Mouse (Mus musculus) small intestine, adult 2 months (tissue): ENCODE results near the gene Uvrag. TPM values are rescaled to one million over a fixed set of nuclear protein-coding genes. Genes with fewer than 3 reads are reported as not detected.

ENCODE experiments used
- H3K27ac ChIP-seq: fragments of 200-500 bp; 2 replicates; pipeline ENCODE4 v1.5.1; 2012; ENCODE audit warnings: low read depth, low read length, control low read depth, inconsistent platforms; ENCODE audit not compliant: insufficient read depth
- H3K27me3 ChIP-seq: fragments of 200-500 bp; 2 replicates; pipeline ENCODE4 v1.6.1; 2012; ENCODE audit warnings: mild to moderate bottlenecking, moderate library complexity, low read length, inconsistent platforms; ENCODE audit not compliant: control insufficient read depth, insufficient read depth
- H3K36me3 ChIP-seq: fragments of 200-500 bp; 2 replicates; pipeline ENCODE4 v1.6.1; 2012; ENCODE audit warnings: mild to moderate bottlenecking, low read length, control low read depth, inconsistent platforms; ENCODE audit not compliant: control insufficient read depth, insufficient read depth
- H3K4me1 ChIP-seq: fragments of 200-500 bp; 2 replicates; pipeline ENCODE4 v1.6.1; 2012; ENCODE audit warnings: low read length, inconsistent platforms, mixed read lengths; ENCODE audit not compliant: control insufficient read depth, insufficient read depth, insufficient read length
- H3K4me3 ChIP-seq: fragments of 200-500 bp; 2 replicates; pipeline ENCODE4 v1.5.1; 2012; ENCODE audit warnings: low read depth, mild to moderate bottlenecking, control low read depth, inconsistent platforms, low read length, moderate library complexity
- CTCF ChIP-seq: fragments of 200-500 bp; IDR thresholded peaks from 2 replicates; pipeline ENCODE4 v1.5.1; 2012; ENCODE audit warnings: low read depth, mild to moderate bottlenecking, control low read depth, inconsistent platforms, low read length, moderate library complexity, mixed read lengths; ENCODE audit not compliant: insufficient replicate concordance, insufficient read length; ENCODE audit errors: extremely low read depth
- POLR2A ChIP-seq: fragments of 200-500 bp; IDR thresholded peaks from 2 replicates; pipeline ENCODE4 v1.6.1; 2012; ENCODE audit warnings: low read depth, mild to moderate bottlenecking, control low read depth, inconsistent platforms, low read length, moderate library complexity
- WGBS: fragments of 180-500 bp; shearing (Covaris S2); methylation state at CpG from one replicate; pipeline ENCODE4 v1.1.7; 2018; 5-methylcytosine and 5-hydroxymethylcytosine counted together
- polyA plus RNA-seq: library from polyadenylated mRNA; depleted of rRNA; stranded (reverse); fragments of >200 nt; gene quantifications from 2 replicates; pipeline ENCODE4 v1.2.3, GENCODE M21; 2012

Uvrag gene
- polyA plus RNA-seq, 1 experiment, result 28.2 TPM

DNA sequence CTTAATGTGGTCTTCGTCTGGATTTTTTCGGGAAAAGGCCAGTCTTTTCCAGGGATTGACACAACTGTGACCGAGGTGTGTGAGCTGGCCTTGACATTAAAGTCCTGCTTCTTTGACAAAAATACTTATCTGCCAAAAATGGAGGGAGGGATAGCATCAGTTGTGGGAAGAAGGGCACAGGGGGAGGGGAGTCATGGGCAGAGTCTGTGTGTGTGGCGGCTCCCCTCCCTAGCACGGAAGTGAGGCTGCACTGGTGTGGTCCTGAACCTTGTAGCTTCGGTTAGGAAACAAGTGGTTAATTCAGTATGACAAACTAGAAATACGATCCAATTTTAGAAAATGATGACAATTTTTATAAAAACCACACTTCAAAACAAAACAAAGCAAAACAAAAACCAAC is 202.3 kb downstream of the Uvrag start:
- H3K4me1 ChIP-seq, result peaks cover 2% of the 10 kb centered on the region; the same call in 1 of the 2 replicates
- no peak overlapping the region for H3K27ac ChIP-seq
- H3K27me3 ChIP-seq, result no peaks in the 10 kb centered on the region
- no peaks in the 10 kb centered on the region; the same call in 1 of the 2 replicates for H3K36me3 ChIP-seq
- WGBS, result 92% methylated on average over 7 of the region's 7 CpGs
- no peak overlapping the region for H3K4me3 ChIP-seq
- no peak for TF ChIP-seq POLR2A
- TF ChIP-seq CTCF, result no peak

- TF ChIP-seq POLR2A (no peak), CTCF (no peak)
- Histone ChIP-seq H3K36me3 (no peaks in the 10 kb centered on the region; the same call in 1 of the 2 replicates), H3K27me3 (no peaks in the 10 kb centered on the region), H3K4me1 (no peaks in the 10 kb centered on the region), H3K27ac (no peak overlapping the region), H3K4me3 (no peak overlapping the region)
- 66% methylated on average over 20 of the region's 20 CpGs for WGBS
Observed at GRCm38 (mm10) chr7:98937079-98937813, 203.7 kb downstream of the Uvrag start.

DNA sequence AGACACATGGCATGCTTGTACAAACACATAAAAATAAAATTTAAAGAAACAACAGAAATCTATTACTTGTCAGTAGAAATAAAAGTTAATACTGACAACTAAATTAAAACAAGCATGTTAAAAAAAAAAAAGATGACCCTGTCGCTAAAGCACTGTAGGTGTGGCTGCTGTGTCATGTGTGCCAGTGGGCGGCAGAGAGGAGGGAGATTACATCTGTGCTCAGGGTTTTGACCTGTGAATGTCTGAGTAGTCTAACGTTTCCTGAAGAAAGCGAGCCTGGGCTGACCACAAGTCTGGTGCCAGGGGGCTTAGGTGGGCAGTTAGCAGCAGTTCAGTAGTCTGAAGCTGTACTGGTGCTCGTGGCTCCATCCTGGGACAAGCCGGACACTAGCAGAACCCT is 205.2 kb downstream of the Uvrag start:
- Histone ChIP-seq H3K4me3 (no peak overlapping the region), H3K27ac (no peak overlapping the region), H3K4me1 (no peaks in the 10 kb centered on the region), H3K36me3 (no peaks in the 10 kb centered on the region; the same call in 1 of the 2 replicates), H3K27me3 (no peaks in the 10 kb centered on the region)
- TF ChIP-seq CTCF (no peak), POLR2A (no peak)
- WGBS, result 85% methylated on average over 6 of the region's 6 CpGs

DNA sequence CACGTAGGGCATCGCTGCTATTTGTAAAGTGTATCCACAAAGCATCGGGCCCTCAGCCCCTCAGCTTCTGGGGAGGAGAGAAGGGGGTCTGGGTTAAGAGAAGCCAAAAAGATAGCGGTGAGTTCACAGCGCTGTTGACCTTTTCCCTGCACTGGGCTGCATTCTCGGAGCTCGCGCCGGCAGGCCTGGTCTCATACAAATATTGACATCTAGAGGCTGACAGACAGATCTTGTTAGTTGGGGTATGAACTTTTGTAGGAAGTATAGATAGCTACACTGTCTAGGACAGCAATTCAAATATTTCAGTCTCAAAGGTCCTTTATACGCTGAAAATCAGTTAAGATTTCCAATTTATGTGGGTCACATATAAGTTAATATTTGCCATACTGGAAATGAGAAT is 205.7 kb downstream of the Uvrag start:
- Histone ChIP-seq H3K36me3 (no peaks in the 10 kb centered on the region; the same call in 1 of the 2 replicates), H3K4me1 (no peaks in the 10 kb centered on the region), H3K27me3 (no peaks in the 10 kb centered on the region), H3K4me3 (no peak overlapping the region), H3K27ac (no peak overlapping the region)
- TF ChIP-seq CTCF, result no peak
- TF ChIP-seq POLR2A, result no peak
- WGBS, result 71% methylated on average over 10 of the region's 10 CpGs

DNA sequence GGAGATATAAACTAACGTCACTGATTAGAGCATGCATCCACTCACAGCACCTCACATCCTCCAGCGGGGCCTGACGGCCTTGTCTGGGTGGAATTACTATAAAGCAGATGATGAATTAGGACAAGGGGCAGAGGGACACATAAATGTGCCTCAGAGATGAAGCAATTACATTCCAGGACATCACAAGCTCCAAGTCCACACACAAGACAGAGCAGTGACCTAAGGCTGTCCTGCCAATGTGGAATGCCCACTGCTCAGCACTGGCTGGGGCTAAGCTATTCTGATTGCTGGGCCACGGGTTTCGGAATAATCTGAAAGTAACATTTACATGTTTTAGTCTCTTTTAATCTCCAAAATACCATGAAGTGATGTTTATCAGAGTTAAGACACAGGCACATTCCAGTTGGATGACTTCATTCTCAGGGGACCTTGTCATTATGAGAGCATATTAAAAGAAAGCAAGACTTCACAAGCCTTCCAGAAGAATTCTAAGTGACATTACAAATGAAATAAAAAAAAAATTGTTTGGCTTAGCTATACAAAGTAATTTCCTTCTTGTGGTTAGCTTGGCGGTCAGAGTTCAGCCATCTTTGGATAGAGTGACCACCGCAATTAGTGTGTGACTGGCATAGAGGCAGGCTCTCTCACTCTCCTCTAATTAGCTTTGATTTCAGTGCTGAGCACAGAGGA is 212.5 kb downstream of the Uvrag start:
- H3K4me1 ChIP-seq, result no peaks in the 10 kb centered on the region; the same call in 1 of the 2 replicates
- no peak overlapping the region for H3K27ac ChIP-seq
- H3K36me3 ChIP-seq, result no peaks in the 10 kb centered on the region
- no peak for TF ChIP-seq POLR2A
- no peak for TF ChIP-seq CTCF
- 75% methylated on average over 7 of the region's 7 CpGs for WGBS
- H3K27me3 ChIP-seq, result no peaks in the 10 kb centered on the region
- H3K4me3 ChIP-seq, result no peak overlapping the region

DNA sequence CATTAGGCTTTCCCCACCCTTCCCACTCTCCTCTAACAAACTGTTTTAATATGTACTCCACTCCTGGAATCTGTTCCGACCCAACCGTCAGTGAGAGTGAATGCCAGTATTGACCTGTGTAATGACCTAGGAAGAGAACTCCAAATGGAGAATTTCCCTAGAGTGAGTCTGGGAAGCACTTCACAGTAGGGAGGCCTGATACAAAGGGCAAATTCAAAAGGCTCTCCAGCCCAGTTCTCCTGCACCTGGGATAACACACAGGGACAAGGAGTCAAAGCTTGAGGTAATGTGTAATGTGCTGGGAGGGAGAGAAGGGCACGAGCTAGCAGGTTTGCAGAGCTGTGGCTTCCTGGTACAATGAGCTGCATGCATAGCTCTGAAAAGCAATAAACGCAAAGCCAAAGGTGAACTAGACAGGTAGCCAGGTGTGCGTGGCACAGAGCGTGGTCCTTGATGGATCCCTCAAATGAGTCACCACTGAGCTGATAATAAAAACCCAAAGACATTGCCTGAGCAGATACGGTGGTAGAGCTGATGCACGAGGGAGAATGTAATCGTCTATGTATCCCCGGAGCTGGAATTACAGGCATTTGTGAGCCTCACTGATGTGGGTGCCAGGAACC is 213.9 kb downstream of the Uvrag start:
- Histone ChIP-seq H3K4me3 (no peak overlapping the region), H3K4me1 (no peaks in the 10 kb centered on the region; the same call in 1 of the 2 replicates), H3K27me3 (no peaks in the 10 kb centered on the region), H3K27ac (no peak overlapping the region), H3K36me3 (no peaks in the 10 kb centered on the region)
- 40% methylated on average over 10 of the region's 10 CpGs for WGBS
- TF ChIP-seq CTCF (no peak), POLR2A (no peak)
